Mouse (Mus musculus) naive thymus-derived CD4-positive, alpha-beta T cell, adult 2 months (primary cell): ENCODE measurements around the gene Sec11a.

Experiments used
- DNase-seq: peaks from one replicate; pipeline ENCODE4 v3.0.0-alpha.2; 2011; ENCODE audit warnings: low read depth

Sec11a gene

GRCm38 (mm10) chr7:80857181-80857580 lies 90.4 kb downstream of the Sec11a start:
- peak; percentile 87 for DNase-seq

GRCm38 (mm10) chr7:80855316-80855715 lies 92.3 kb downstream of the Sec11a start:
- DNase-seq = no peak
